Mouse (Mus musculus) cortical plate, adult 2 months (tissue): ENCODE measurements at regions not wholly inside any gene's neighbourhood (a gene's known extent, or its start where the extent isn't known, plus 50 kb on each side); places are given as distances from the start of the nearest gene placed in this dataset.

Experiments used
- CTCF ChIP-seq: fragments of 200-500 bp; IDR thresholded peaks from 2 replicates; pipeline ENCODE4 v1.5.1; 2011; ENCODE audit warnings: mild to moderate bottlenecking, control low read depth, low read length; ENCODE audit not compliant: insufficient read depth; ENCODE audit errors: extremely low read depth
- POLR2A ChIP-seq: fragments of 200-500 bp; IDR thresholded peaks from 2 replicates; pipeline ENCODE4 v1.6.1; 2011; ENCODE audit warnings: mild to moderate bottlenecking, low read length, control low read depth; ENCODE audit not compliant: insufficient read depth; ENCODE audit errors: extremely low read depth

- TF ChIP-seq CTCF (no peak), POLR2A (no peak)
Measured at GRCm38 (mm10) chr3:150205902-150206301, 1215.5 kb upstream of the Adgrl2 start.
